ENCODE assay signal across 20 mouse cellular contexts in the genomic region with DNA sequence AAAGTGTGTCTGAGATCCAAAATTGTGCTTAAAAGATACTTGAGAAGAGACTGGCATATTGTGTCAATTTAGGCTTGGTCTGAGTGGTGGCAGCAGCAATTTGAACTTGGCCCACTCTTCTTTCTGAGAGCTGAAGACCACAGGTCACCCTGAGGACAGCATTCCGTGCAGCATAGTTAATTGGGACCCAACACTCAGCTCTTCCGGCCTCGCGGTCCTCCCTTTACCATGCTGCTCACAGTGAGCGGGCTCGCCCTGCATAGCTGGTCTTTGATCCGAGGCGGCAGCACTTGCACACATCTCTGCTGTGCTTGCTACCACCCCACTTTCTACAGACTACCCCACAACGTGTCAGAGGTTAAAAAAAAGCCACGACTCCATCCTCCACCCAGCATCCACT. TPM values are rescaled to one million over a fixed set of nuclear protein-coding genes. Genes with fewer than 3 reads are reported as not detected.
DNase-seq lines count a peak whose midpoint lies in the region; ATAC-seq lines count a peak whose summit lies in the region.
"Had no signal": no experiment of that assay in that cellular context is flagged by ENCODE, and none has a peak within 500 bp of the region (broad histone marks: within the 10 kb centered on the region; RNA-seq: fewer than 3 reads in every experiment).

No protein-coding gene starts in this region.

- H3K4me2 ChIP-seq in kidney, embryonic 14.5 days (replicated peaks; ENCODE audit: low read depth, low read length), result no peak overlapping the region
- no peak overlapping the region for H3K4me2 ChIP-seq in liver, embryonic 13.5 days
- no peak overlapping the region for H3K4me2 ChIP-seq in liver, embryonic 11.5 days
- H3K4me2 ChIP-seq in liver, embryonic 15.5 days, result no peak overlapping the region
- H3K4me2 ChIP-seq: heart, embryonic 12.5 days; hindbrain, embryonic 15.5 days had no signal

- peaks cover 10% of the 10 kb centered on the region; the same call in 1 of the 2 replicates for H3K36me3 ChIP-seq in kidney, embryonic 14.5 days (ENCODE audit: control insufficient read depth, insufficient read depth, low read length)
- H3K36me3 ChIP-seq in liver, embryonic 13.5 days, result peaks cover 82% of the 10 kb centered on the region
- peaks cover 28% of the 10 kb centered on the region for H3K36me3 ChIP-seq in liver, embryonic 11.5 days (ENCODE audit: control insufficient read depth, insufficient read depth, low read length)
- H3K36me3 ChIP-seq in liver, embryonic 15.5 days (replicated peaks), result peaks cover 82% of the 10 kb centered on the region

- H3K27ac ChIP-seq in kidney, embryonic 14.5 days (ENCODE audit: low read depth, low read length), result no peak overlapping the region
- peak overlapping the region; percentile 91 for H3K27ac ChIP-seq in liver, embryonic 13.5 days
- H3K27ac ChIP-seq in liver, embryonic 11.5 days (ENCODE audit: low read depth, low read length), result no peak overlapping the region
- H3K27ac ChIP-seq in liver, embryonic 15.5 days (replicated peaks), result 0 out of 2 replicates have a peak overlapping the region, but pooled peaks have one; percentile 77
- H3K27ac ChIP-seq: hindbrain, embryonic 15.5 days had no signal

- H3K4me1 ChIP-seq in kidney, embryonic 14.5 days (ENCODE audit: control insufficient read depth, insufficient read depth, low read length), result no peaks in the 10 kb centered on the region
- H3K4me1 ChIP-seq in liver, embryonic 13.5 days (replicated peaks), result peaks cover 74% of the 10 kb centered on the region
- peaks cover 35% of the 10 kb centered on the region for H3K4me1 ChIP-seq in liver, embryonic 11.5 days (replicated peaks; ENCODE audit: control insufficient read depth, insufficient read depth, low read length)
- H3K4me1 ChIP-seq in liver, embryonic 15.5 days (replicated peaks), result peaks cover 70% of the 10 kb centered on the region
- H3K4me1 ChIP-seq: hindbrain, embryonic 15.5 days had no signal

- 68% methylated on average over 10 of the region's 10 CpGs for WGBS in kidney, embryonic 14.5 days
- 82% methylated on average over 10 of the region's 10 CpGs for WGBS in liver, embryonic 13.5 days (ENCODE audit: insufficient replicate concordance)
- WGBS in liver, embryonic 11.5 days, result 85% methylated on average over 10 of the region's 10 CpGs
- 83% methylated on average over 10 of the region's 10 CpGs for WGBS in liver, embryonic 15.5 days (ENCODE audit: insufficient replicate concordance)

- no peaks in the 10 kb centered on the region for H3K9me3 ChIP-seq in kidney, embryonic 14.5 days (ENCODE audit: control insufficient read depth, low read length)
- no peaks in the 10 kb centered on the region for H3K9me3 ChIP-seq in liver, embryonic 13.5 days (replicated peaks)
- no peaks in the 10 kb centered on the region for H3K9me3 ChIP-seq in liver, embryonic 11.5 days (ENCODE audit: control insufficient read depth, low read length)
- H3K9me3 ChIP-seq in liver, embryonic 15.5 days (replicated peaks), result no peaks in the 10 kb centered on the region
- H3K9me3 ChIP-seq: heart, embryonic 12.5 days; hindbrain, embryonic 15.5 days had no signal

- no peak for DNase-seq in kidney, postnatal 36 days
- DNase-seq in liver, embryonic 13.5 days, result no peak
- no peak for DNase-seq in liver, embryonic 11.5 days (ENCODE audit: low spot score)
- DNase-seq in left cerebral cortex, postnatal 14 days (ENCODE audit: low spot score in 2 of 2), result no peak
- DNase-seq in heart, postnatal 25 days (ENCODE audit: low spot score), result no peak
- DNase-seq: adrenal gland, postnatal 25 days; B cell, adult 2 months; cerebellum, adult 18-20 months; cerebellum, adult 9-11 months; cerebellum, postnatal 36 days; forebrain, postnatal 0 days; gastrocnemius, postnatal 25 days; heart, postnatal 36 days had no signal

- intact Hi-C loops in left cerebral cortex, postnatal 14 days (cut with DNase I), result no loop called here
- intact Hi-C loops in heart, postnatal 25 days (cut with DNase I), result no loop called here

- peak; percentile 62; the same call in 1 of the 2 replicates for ATAC-seq in kidney, embryonic 14.5 days (ENCODE audit: low FRiP score, low TSS enrichment)
- no peak for ATAC-seq in liver, embryonic 13.5 days (ENCODE audit: low read depth)
- ATAC-seq in liver, embryonic 11.5 days (replicated peaks; ENCODE audit: low FRiP score), result no peak
- ATAC-seq in liver, embryonic 15.5 days (ENCODE audit: insufficient read depth), result no peak
- ATAC-seq: activated CD4-positive, CD25-positive, alpha-beta regulatory T cell, adult 4 months; CD4-positive, CD25-positive, alpha-beta regulatory T cell, adult 4 months; forebrain, postnatal 0 days; Patski had no signal

- no peaks in the 10 kb centered on the region for H3K27me3 ChIP-seq in kidney, embryonic 14.5 days (ENCODE audit: control insufficient read depth, insufficient read depth, low read length)
- H3K27me3 ChIP-seq in liver, embryonic 13.5 days, result no peaks in the 10 kb centered on the region
- no peaks in the 10 kb centered on the region for H3K27me3 ChIP-seq in liver, embryonic 11.5 days (replicated peaks; ENCODE audit: control insufficient read depth, insufficient read depth, low read length)
- H3K27me3 ChIP-seq in liver, embryonic 15.5 days, result no peaks in the 10 kb centered on the region
- H3K27me3 ChIP-seq: heart, embryonic 12.5 days; hindbrain, embryonic 15.5 days; Patski had no signal

- no peak overlapping the region for H3K4me3 ChIP-seq in kidney, embryonic 14.5 days (ENCODE audit: low read length)
- no peak overlapping the region for H3K4me3 ChIP-seq in liver, embryonic 13.5 days (replicated peaks)
- H3K4me3 ChIP-seq in liver, embryonic 11.5 days (ENCODE audit: low read depth, low read length), result no peak overlapping the region
- no peak overlapping the region for H3K4me3 ChIP-seq in liver, embryonic 15.5 days (replicated peaks)
- H3K4me3 ChIP-seq: heart, embryonic 12.5 days; hindbrain, embryonic 15.5 days had no signal

- H3K9ac ChIP-seq in kidney, embryonic 14.5 days (ENCODE audit: low read depth, low read length), result no peak overlapping the region
- H3K9ac ChIP-seq in liver, embryonic 13.5 days, result no peak overlapping the region
- no peak overlapping the region for H3K9ac ChIP-seq in liver, embryonic 11.5 days (ENCODE audit: low read depth, low read length)
- H3K9ac ChIP-seq in liver, embryonic 15.5 days, result no peak overlapping the region
- H3K9ac ChIP-seq: forebrain, postnatal 0 days; heart, embryonic 12.5 days; hindbrain, embryonic 15.5 days had no signal

RNA-seq across cellular contexts. Expression of gene St3gal5, which starts 39.2 kb away (rescaled TPM):
- 26.4 and 31.4 TPM in 2 replicates for polyA plus RNA-seq in kidney, embryonic 14.5 days (2014; fragmentation: Nextera tagmentation; extraction: Ambion mirVana)
- 179 and 192 TPM in 2 replicates for polyA plus RNA-seq in liver, embryonic 13.5 days (2015; fragmentation: Nextera tagmentation; extraction: Ambion mirVana)
- polyA plus RNA-seq in liver, embryonic 11.5 days (2014; fragmentation: Nextera tagmentation; extraction: Ambion mirVana), result 109 and 114 TPM in 2 replicates
- polyA plus RNA-seq in liver, embryonic 15.5 days (2015; fragmentation: Nextera tagmentation; extraction: Ambion mirVana), result 185 and 213 TPM in 2 replicates
- total RNA-seq in left cerebral cortex, postnatal 14 days (2021), result 100 to 1,000 TPM; 136 to 139 TPM
- total RNA-seq in heart, postnatal 25 days (2021), result 10 to 100 TPM; 56.3 to 58.1 TPM

Comparison
In these comparisons a context has a peak if more than half of its experiments do, and no peak if none do; other contexts are left out.
1. H3K27ac ChIP-seq: peak in liver, embryonic 13.5 days (single experiment) and liver, embryonic 15.5 days (single experiment); none in kidney, embryonic 14.5 days (single experiment) and liver, embryonic 11.5 days (single experiment).